Mouse (Mus musculus) gastrocnemius, postnatal 25 days (tissue): ENCODE results near the gene Nkx2-5. TPM values are rescaled to one million over a fixed set of nuclear protein-coding genes. Genes with fewer than 3 reads are reported as not detected.

Experiments used
- DNase-seq: peaks from one replicate; pipeline ENCODE4 v3.0.0; 2022
- total RNA-seq, 2 experiments: library from RNA; stranded (reverse); gene quantifications; 1 replicate in 1 of 2; 2 replicates in 1 of 2; pipeline ENCODE4 v1.2.3; 2021

The Nkx2-5 gene
- total RNA-seq, 2 experiments from 2014 or later: not detected

GRCm38 (mm10) chr17:26850358-26851135 is 5.7 kb upstream of the Nkx2-5 start:
- no peak for DNase-seq

DNA sequence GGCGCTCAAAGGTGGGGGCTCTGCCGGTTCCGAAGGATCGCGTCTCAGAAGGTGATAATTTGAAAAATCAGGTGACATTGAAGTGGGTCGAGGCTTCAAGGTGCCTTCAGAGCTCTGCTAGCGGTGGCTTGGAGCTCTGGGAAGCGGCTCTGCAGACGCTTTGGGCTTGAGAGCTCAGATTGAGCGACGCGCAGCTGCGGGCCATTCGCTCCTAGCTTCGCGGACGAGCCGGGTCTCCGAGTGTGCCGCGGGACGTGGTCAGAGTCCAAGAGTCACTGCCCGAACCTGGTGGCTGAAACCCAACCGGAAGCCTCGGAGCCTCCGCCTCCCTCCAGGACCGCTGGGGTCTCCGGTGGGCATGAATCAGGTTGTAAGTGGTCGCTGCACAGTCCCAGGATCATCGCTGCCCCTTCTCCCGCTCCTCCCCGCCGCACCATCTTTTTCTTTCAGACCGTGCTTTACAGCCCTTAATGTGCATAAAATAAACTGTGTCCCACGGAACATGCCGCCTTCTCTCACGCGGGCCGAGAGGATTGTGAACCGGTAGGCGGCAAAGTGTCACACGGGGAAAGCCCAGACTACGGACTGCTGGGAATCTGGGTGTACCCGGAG is 5.0 kb upstream of the Nkx2-5 start:
- DNase-seq: no peak

GRCm38 (mm10) chr17:26849106-26849745 is 4.4 kb upstream of the Nkx2-5 start:
- DNase-seq: no peak

- no peak for DNase-seq
Observed at GRCm38 (mm10) chr17:26848236-26848635, 3.4 kb upstream of the Nkx2-5 start.

- no peak for DNase-seq
Observed at GRCm38 (mm10) chr17:26847801-26848200, 3.0 kb upstream of the Nkx2-5 start.

DNA sequence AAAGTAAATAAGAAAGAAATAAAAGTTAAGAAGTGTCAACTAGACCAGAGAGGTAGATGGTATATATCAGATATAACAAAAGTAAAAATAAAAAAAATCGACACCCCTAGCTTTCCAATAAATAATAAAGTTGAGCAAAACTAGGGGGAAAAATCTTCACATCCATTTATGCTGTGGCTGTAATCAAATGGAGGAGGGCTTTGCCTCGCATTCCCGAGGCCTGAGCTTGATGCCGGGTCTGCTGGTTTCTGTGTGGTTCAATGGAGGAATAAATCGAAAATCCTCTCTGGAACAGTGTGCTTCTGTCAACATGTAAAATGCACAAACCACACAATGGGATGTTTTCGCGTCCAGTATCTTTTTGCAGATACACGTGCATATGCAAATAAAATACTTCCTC is 1.6 kb upstream of the Nkx2-5 start:
- DNase-seq: no peak

DNA sequence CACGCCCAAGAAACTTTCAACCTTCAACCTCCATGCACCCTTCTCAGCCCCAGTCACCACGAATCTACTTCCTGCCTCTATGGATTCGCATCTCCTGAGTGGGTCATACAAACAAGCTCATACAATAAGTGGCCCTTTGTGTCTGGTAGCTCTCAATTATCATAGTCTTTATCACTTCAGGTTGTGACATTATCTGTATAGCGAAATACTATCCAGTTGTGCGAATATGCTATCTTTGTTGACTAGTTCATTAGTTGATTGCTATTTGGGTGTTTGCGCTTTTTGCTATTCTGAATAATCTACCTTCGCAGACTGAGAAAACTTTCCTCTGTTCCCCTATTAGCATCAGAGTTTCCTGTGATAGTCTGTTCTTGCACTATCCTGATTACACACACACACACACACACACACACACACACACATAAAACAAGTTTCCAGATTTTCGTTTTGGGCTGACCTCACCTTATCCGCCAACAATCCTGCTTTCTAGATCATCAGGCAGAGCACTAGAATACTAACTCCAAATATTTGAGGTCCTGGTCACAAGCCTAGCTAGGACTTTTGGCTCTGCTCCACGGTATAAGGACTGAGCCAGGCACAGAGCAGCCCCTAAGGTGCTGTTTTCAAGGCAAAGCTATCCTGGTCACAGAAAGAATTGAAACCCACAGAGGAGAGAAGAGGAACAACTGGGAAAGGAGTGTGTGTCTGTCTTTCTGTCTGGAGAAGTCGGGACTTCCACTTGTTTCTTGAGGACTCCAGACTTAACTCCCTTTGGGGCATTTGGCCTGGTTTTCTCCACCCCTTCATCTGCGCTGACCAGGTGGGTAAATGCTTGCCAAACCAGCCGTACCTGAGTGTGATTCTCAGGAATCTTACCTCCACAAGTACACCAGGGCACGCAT is 591 bp upstream of the Nkx2-5 start:
- no peak for DNase-seq

DNA sequence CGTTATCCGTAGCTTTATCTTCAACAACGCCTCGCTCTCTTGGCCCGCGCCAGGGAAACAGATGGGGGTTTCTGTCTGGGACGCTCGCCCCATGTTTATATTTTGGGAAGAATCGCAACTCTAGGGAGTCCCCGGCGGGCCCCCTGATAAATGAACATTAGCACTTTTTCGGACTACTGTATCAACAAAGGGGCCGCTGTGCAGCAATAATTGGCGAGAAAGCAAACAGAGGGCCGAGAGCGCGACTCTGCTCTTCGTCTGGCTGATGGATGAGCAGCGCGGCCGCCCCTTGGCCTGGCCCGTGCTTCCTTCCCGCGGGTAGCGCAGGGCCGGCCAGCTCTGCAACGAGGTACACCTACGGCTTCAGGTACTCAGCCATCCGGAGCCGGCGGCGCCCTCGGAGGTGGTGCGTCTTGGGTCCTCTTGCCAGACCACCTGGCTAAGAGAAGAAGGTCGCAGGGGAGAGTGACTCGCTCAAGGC is 398 bp downstream of the Nkx2-5 start:
- no peak for DNase-seq

GRCm38 (mm10) chr17:26843696-26844236 is 1.0 kb downstream of the Nkx2-5 start:
- DNase-seq: no peak

DNA sequence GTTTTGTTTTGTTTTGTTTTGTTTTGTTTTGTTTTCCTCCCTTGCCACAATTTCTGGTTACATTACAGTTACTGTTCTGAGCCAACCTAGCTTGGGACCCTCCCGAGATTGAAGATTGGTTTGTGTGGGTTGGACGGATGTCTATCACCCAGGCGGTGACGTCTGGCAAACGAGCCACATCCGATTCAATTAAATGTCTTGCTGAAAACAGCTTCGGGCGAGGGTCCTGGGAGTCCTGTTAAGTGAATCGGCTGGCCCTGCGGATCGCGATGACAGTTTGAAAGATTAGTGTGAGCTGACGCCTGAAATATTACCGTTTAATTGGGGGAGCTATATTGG is 1.6 kb downstream of the Nkx2-5 start:
- no peak for DNase-seq

DNA sequence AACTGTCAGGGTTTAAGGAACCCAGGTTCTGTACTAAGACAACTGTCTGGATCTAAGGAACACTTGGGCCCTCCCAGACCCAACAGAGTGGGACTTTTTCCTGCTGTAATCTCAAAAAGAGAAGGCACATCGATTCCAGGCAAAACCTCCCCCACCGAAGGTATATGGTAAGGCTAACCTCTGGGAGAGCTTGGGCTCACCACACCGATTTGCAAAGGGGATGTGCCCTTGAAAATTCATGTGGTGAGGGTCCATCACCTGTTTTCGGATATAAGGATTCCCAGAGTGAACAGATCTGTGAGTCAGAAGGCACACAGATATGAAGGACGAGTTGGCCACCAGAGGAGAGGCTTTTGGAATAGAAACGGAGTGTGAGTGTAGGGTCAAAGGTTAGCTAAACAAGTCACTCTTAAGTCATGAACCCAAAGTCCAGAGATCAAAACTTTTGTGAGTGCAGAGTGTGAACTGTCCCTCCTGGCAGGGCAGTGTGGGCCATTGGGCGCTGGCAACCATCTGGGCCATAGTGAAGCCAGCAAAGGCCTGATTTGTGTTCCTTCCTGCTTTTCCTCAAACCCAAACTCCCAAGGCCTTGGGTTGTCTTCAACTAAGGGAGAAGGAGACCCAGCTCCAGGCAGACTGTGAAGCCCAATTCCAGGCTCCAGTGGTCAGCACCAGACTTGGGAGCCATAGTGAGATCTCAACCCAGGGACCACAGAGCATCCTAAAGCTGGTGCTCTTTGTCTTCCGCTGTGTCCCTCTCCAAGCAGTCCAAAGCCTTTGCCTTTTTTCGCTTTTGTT is 2.2 kb downstream of the Nkx2-5 start:
- no peak for DNase-seq

GRCm38 (mm10) chr17:26841981-26842380 is 2.8 kb downstream of the Nkx2-5 start:
- no peak for DNase-seq

DNA sequence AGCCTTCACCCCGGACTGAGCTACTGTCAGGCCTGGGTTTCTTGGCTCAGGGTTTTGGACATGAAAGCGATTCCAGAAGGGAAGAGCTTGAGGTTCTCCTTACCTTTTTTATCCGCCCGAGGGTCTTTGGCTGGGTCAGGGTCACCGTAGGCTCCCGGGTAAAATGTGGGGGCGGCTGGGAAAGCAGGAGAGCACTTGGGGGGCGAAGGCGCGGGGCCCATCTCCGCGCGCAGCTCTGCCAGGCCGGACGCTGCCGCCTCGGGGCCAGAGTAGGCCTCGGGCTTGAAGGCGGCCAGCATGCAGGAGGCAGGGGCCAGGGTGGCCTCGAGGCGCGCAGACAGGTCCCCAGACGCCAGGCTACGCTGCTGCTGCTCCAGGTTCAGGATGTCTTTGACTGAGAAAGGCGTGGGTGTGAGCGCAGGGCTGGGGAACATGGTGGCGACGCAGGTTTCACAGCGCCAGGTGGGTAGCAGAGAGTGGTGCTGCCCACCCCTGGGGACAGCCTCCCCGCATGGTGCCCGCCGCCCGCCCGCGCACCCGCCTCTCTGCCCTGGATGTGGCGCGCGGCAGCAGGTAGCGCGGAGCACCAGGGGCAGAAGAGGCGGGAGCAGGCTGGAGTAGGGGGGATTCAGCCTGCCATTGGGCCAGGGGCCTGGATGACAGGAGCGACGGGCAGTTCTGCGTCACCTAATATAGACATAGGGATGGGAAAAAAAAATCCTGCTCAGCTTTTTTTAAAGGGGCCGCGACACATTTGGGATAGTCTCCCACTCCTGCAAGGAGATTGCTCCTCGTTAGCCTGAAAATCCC is 3.7 kb downstream of the Nkx2-5 start:
- no peak for DNase-seq

DNA sequence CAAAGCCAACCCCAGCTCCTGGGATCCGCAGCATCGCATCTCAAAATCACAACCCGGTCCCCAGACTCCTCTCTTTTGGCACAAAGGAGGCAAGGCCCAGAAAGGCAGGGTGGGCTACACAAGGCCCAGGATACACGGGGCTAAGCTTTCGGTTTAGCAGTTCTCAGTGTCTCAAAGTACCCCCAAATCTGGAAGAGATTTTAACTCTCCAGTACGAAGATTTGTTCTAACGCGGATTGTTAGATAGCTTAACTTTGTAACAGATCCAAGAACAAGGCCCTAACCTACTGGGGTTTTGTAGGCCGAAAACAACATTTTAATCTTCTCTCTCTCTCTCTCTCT is 4.4 kb downstream of the Nkx2-5 start:
- no peak for DNase-seq

- no peak for DNase-seq
Observed at GRCm38 (mm10) chr17:26839718-26840438, 4.9 kb downstream of the Nkx2-5 start.

DNA sequence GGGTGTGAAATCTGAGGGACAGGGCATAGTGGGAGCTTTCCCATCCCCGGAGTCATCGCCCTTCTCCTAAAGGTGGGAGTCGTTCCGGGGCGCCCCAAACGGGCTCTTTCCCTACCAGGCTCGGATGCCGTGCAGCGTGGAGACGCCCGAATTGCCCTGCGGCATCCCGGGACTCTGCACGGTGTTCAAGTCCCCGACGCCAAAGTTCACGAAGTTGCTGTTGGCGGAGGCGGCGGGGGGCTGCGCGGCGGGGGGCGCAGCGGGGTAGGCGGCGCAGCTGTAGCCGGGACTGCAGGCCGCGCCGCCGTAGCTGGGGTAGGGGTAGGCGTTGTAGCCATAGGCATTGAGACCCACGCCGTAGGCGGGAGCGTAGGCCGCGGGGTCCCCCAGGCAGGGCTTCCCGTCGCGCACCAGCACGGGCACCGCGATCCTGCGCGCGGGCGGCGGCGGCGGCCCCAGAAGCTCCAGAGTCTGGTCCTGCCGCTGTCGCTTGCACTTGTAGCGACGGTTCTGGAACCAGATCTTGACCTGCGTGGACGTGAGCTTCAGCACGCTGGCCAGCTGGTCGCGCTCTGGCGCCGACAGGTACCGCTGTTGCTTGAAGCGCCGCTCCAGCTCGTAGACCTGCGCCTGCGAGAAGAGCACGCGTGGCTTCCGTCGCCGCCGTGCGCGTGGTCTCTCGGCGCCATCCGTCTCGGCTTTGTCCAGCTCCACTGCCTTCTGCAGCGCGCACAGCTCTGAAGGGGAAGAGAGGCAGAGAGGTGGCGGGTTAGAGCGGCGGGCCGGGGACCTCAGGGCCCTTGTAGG is 5.7 kb downstream of the Nkx2-5 start:
- no peak for DNase-seq

DNA sequence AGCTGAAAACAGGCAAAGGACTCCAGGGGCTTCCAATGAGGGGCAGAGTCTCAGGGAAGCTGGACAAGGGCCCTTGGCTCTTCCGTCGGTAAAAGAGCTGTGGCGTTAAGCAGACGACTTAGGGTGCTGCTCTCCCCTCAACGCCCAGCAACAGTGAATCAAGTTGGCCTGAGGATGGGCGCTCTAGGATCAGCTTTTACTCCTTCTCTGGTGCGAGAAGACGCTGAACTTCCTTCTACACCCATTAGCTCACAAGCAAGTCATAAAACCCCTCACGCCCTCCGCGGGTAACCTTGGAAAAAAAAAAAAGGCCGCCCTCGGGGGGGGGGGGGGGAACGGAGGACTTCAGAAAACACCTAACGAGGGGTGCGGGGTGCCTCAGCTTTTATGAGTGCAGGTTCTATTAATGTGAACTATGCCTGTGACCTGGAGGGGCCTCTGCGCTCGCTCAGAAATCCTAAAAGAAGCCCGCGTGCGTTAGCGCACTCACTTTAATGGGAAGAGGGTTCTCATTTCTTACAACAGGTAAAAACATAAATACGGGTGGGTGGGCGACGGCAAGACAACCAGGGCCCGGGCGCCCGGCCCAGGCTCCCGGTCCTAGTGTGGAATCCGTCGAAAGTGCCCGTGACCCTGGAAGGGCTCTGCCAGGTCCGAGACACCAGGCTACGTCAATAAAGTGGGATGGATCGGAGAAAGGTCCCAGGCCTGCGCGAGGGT is 6.5 kb downstream of the Nkx2-5 start:
- no peak for DNase-seq

DNA sequence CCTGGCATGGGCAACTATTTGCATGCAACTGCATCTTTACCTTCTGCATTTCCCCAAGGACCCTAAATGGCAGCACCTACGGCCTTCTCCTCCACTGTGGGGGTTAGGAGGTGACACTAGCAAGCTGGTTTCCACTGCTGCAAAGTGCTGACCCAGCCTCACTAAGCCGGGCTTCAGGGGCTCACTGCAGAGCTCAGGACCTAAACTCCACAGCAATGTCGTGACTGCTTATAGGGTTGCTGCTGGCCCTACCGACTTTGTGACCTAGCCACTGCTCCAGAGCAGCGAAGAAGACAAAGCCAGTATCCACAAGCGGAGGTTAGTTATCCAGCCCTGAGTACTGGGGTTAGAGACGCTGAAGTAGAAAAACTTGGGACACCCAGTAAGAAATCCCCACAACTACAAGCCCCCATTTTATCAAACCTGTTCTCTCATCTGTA is 7.2 kb downstream of the Nkx2-5 start:
- no peak for DNase-seq
